Mouse (Mus musculus): ENCODE data around the gene P4hb.

Gene P4hb

GRCm38 (mm10) chr11:120512790-120513453, 60.1 kb downstream of the P4hb start:
- DNase-seq (ENCODE audit: inconsistent age in 2 of 2, low spot score in 1 of 2) = no peak

- DNase-seq (ENCODE audit: inconsistent age in 2 of 2, low spot score in 1 of 2) = no peak
Measured at GRCm38 (mm10) chr11:120510375-120511030, 62.5 kb downstream of the P4hb start.
